Mouse (Mus musculus) cerebellum, adult 9-11 months (tissue): Measurements from ENCODE around the gene Glis1.
A peak's percentile ranks its signal among the peaks of the same experiment; 100 is the strongest.

Experiments used
- DNase-seq: peaks from one replicate; pipeline ENCODE4 v3.0.0; 2022

Gene Glis1

DNA sequence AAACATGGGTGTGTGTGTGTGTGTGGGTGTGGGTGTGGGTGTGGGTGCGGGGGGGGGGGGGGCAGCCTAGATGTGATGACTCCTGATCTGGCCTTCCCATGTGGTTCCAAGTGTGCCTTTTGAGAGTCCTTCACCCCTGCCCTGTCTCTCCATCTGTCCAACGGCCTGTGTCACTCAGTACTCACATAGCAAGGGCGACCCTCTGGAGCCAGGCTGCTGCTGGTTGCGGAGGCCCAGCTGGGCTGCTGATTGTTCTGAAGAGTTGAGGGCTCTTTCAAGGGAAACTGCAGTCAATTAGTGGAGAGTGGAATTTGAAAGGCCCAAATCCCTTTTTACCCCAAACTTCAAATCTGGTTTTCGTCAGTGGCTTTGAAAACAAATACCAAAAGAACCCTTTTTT lies 86.4 kb downstream of the Glis1 start:
- DNase-seq: no peak

DNA sequence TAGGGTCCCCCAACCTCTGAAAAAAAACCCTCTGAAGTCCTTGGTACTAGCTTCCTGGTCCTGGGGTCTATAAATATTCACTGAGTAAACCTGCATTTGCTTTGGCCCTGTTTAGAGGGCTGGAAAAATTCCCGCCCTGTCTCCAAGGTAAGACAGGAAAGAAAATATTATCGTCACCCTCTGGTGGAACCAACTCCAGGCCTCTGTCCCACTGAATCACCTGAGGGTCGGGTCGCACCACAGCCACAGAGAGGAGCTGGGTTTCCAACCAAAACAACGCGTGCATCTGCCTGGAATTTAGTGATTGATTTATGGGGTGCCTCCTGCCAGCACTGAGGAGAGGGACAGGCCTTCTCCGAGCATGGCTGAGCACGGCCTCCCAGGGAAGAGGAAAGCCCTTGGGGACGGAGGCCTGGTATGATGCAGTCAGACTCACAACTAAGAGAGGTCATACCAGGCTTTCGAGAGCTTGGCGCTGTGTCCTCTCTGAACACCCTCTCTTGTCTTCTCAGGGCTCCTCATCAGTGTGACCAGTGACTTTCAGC lies 89.3 kb downstream of the Glis1 start:
- no peak for DNase-seq

DNA sequence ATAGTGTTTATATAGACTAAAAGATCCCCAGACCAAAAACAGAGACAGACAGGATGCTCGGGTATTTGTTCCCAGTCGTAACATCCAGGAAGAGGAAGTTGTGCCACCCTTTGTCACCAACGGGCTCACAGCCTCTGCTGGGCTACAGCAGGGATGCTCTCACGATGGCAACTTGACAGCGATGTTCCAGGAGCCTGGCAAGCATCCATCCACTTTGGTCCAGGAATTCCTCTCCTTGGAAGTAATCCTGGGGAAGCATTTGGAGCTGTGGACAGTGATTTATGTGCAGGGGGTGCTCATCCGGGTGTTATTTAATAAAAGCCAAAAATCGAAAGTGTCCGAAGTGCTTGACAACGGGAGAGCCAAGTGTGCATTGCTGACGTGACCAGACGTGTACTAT lies 100.7 kb downstream of the Glis1 start:
- DNase-seq: peak; percentile 21

DNA sequence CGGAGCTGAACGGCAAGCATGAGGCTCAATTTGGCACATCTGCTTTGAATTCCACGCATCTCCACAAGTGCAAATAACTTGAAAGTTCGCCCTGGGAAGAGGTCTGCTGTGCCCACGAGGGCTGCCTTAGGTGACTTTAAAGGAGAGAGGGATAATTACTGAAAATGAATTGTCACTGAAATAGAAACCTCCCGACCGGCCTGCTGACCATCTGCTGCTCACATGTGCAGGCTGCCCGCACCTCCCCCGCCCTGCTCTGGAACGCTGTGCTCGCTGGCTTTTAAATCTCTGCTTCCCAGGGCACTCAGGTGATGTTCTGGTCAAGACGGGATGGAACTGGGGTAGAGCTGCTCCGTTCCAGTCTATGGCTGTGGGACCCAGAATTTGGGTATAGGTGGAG lies 103.7 kb downstream of the Glis1 start:
- DNase-seq: peak; percentile 40

DNA sequence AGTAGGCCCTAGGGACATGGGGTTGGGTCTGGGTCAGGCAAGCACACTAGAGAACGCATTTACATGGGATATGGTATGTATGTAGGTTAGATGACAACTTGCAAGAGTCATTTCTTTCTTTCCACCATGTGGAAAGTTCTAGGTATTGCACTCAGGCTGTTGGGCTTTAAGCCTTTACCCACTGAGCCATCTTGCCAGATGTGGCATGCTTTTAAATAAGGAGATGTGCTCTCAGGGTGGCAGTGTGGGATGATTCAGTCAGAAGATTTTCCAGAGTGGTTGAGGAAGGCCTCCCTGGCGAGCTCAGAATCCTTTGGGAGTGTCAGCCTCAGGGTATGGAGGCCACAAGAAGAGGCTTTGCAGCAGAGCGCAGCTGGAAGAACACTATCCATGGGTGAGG lies 104.2 kb downstream of the Glis1 start:
- DNase-seq: no peak

DNA sequence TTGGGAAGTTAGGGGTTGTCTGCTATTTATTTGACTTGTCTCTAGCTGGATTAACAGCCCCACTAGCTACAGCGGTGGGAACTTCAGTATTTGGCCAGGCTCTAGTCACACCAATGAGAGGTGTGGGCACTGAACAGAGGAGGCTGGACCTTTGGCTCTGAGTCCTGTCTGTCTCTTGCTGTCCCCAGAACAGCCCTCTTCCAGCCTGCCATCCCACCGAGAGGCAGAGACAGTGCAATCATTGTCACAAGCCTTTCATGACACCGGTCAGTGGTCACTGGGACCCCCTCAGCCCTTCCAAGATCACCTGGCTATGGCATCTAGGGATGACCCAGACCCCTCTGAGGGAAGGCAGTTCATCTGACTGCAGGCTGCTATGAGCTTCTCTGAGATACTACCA lies 104.6 kb downstream of the Glis1 start:
- no peak for DNase-seq

DNA sequence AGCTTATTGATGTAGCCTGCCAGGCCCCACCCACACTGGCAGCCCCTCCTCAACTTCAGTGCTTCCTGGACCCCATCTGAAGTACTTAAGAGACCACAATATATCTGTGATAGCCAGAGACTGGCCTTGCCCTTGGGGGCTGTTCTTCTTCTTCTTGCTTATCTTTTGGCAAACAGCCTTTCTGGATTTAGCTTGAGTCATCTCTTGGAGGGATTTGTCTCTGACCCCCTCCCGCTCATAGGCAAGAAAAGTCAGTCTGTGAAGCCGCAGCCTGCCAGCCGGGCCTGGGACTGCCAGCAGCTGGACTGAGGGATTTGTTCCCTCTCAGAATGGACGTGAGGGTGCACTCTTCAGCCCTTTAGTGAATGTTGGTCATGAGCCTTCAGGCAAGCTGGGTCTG lies 107.4 kb downstream of the Glis1 start:
- no peak for DNase-seq

DNA sequence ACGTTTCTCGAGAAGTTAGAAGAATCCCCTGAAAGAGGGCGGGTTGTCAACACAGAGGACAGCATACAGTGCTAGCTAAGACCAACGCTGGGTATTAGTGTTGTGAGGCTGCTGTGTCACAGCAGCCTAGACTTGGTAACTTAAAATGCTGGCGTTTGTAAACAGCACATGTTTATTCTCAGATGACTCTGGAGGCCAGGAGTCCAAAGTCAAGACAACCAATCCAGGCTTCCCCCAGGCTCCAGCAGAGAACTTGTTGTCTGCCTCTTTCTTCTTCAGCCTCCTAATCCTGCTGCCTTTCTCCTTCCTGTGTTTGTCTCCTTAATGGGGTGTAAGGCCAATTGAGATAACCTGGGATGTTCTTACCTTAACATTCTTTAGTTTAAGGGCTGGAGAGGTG lies 110.5 kb downstream of the Glis1 start:
- DNase-seq: no peak

DNA sequence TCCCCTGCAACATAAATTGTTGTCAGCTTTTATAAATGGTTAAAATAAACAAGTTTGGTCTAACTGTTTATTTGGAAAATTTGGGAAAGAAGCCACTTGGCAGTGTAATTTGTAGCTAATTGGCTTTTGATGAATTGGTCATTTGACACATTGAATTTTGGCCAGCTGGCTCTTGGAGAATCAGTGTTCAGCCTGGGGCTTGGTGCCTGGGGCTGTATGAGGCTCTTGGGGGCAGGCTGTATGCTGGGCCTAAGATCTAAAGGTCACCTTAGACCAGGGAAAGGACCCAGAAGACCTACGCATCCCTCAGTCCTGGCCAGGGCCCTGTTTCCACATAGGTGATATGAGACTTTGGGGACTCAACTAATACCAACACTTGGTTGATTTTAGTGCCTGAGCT lies 111.3 kb downstream of the Glis1 start:
- no peak for DNase-seq

DNA sequence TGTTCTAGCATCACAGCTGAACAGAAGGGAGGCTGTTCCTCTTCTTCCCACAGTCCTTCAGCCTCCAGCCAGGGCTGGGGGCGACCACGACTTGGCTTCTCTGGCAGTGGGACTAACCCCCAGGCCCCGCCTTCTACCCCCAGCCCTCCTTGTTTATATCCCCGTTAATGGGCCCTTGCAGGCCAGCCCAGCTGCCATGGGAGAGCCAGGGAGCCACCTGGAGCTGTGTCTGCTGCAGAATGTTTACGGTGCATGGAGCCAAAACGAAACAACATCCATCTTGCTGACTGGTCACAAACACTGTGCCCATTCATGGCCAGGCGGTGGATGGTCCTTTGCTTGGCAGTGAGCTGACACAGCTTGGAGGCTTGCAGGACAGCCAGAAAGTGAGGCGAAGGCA lies 112.1 kb downstream of the Glis1 start:
- no peak for DNase-seq

DNA sequence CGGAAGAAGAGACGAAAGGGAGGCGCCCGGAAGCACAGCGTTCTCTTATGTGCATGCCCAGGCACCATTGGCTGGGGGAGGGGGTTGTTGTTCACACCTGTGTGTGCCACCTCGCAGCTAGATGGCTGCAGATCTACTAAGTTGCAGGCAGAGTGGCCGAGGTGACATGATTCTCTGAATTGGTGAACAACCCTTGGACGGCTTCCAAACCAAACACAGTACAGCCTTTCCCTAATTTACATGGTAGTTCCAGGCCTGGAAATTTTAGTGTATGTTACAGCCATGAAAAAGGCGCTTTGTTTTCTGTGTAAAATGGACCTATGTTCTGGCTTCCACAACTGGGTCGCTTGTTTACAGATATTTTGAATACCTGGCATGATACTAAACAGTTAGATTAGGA lies 115.7 kb downstream of the Glis1 start:
- DNase-seq: no peak

DNA sequence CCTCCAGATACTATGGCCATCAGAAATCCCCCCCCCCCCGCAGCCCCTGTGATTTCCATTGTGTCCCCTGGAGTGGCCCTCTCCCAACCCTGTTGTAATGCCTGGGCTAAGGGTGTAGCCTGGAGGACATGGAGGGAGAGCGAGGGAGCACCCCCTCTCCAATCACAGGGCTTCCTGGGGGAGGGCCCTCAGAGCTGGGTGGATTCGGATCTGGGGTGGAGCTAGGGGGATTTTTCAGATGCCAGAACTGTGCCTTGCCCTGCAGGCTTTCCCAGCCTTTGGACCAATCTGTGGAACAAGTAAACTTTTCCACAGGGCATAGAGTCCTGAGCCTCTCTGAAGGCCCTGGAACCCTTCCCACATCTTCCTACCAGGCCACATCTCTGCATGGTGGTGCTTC lies 116.2 kb downstream of the Glis1 start:
- DNase-seq: no peak

DNA sequence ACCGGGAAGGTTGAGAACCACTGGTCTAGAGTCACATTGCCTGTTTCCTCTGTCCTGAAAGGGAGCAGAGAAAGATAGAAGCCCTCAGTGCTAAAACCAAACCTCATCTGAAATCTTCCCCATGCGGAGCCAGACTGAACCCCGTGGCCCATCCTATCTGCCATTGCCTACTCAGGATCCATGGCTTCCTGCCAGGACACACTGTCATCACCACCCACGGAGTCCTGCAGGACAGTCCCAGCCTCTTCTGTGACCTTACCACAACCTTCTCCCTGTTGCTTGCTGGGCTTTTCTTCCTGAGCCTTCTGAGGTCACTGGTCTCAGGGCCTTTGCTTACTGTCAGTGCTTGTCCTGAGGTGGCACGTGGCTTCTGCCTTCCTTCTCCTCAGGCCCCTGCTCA lies 118.3 kb downstream of the Glis1 start:
- no peak for DNase-seq

DNA sequence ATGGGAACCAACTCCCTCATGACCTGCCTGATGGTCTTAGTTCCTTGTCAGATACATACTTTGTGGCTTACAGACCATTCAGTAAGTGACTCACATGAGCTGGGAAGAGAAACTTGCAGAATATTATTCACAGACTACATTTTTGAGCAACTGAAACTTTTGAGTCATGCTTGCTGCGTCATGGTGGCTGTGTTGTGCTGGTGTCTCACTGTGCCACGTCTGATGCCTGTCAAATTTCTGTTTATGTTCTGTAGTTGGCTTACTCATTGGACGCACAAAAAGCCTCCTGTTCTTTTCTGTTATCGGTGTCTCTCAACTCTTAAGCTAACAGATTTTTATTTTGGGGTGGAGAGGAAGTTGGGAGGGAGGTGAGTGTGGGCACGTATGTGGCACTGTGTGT lies 119.4 kb downstream of the Glis1 start:
- no peak for DNase-seq

DNA sequence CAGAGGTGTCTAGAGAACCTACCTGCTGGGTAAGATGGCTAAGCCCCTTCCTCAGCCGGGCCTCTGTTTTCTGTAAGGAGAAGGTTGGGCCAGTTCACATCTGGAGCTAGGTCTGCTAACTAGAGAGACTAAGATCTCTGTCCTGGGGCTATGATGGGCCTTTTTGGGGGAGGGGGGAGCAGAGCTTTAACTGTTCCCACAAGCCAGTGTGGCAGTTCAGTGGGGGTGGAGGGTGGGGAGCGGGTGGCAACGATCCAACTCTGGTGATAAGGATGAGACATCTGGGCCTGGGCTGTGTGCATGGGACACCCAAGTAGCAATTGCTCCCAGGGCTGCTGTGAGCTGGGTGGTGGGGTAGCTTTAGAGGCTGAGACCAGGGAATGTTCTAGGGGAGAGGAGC lies 124.4 kb downstream of the Glis1 start:
- no peak for DNase-seq

DNA sequence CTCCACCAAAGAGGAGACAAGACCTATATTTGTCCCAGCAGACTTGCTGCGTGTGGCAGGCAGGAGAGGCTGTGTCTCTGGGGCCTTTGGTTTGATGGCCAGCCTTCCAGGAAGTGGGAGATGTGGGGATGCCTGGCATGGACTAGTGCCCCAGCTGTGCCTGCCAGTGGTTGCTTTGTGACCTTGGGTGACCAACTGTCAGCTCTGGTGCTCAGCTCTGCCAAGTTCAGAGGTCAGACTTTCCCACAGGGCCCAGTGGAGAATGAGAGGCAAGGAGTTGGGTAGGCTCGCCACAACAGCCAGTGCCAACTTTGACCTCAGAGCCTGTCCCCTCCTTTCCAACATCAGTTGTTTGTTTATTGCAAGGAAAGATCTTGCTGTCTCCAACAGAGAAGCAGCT lies 126.7 kb downstream of the Glis1 start:
- DNase-seq: no peak

DNA sequence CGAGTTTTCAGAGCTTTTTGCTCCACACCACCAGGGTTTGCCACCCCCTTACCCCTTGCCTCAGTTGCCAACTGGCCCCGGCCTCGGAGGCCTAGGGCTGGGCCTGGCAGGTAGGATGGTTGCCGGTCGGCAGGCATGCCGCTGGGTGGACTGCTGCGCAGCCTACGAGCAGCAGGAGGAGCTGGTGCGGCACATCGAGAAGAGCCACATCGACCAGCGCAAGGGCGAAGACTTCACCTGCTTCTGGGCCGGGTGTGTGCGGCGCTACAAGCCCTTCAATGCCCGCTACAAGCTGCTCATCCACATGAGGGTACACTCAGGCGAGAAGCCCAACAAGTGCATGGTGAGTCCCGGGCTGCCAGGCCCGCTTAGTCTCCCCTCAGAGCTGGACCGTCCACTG lies 133.8 kb downstream of the Glis1 start:
- no peak for DNase-seq

DNA sequence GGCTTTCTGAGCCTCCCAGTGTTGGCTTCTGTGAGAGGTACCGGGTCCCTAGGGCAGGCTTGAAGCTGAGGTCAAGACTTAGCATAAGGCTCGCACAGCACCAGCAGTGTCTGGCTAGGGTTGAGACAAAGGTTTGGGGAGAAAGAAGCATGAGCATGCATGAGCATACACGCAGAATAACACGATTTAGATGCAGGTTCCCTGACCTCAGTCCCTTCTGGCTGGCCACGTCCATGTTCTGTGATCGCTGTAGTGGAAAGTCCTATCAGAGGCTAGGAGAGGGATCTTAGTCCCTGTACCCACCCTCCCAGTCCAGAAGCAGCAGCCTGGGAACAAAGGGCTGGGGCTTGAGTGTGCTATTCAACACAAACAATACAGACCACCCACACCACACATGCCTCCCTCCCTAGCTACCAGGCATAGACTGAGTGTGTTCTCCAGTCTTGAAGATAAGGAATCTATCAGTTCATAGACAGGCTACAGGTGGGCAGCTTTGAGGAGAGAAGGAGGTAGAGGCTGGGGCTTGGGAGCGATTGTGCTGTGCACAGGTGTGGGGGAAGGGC lies 134.6 kb downstream of the Glis1 start:
- no peak for DNase-seq

DNA sequence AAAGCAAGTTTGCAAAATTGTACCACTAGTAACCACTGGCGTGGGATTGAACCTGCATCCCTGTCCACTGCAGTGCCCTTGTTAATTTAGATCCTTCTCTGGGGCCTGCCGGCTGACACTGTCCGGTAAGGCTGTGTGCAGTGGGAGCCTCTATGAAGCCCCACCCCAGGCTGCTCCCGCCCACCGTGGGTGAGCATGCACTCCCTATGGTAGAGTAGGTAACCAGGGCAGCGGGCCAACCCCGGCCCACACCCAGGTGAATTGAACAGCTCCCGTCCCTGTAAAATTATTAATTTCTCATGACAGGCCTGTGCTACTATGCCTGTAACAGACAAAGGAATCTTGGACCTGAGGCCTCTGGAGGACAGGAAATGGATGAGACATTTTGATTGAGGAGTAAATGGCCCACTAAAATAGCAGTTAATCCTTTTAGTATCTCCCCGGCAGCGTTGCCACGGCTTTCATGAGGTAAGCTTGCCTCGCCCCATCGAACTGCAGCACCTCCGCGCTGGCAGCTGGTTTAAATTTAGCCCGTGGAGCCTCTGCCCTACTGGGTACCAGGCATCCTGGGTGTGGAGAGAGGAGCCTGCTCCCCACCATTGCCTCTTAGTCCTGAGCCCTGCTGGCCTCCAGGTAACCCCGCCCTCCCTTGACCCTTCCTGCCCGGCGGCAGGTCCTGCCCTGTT lies 136.1 kb downstream of the Glis1 start:
- no peak for DNase-seq

DNA sequence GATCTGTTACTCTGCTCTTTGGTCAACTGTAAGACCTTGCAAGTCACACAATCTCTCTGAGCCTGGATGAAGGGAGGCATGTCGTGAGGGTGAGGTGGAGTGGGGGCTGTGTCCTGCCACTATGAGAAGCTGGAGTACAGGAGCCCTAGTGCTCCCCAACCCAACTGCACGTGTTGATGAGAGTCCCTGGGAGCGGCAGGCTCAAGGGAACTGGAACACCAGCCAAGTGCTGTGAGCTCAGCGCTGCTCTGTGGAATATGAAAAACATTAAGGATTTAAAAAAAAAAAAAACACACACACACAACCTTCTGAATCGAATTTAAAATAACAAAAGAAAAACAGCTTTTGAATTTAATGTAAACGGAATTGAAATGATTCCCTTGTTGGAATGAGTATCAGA lies 141.4 kb downstream of the Glis1 start:
- DNase-seq: no peak

DNA sequence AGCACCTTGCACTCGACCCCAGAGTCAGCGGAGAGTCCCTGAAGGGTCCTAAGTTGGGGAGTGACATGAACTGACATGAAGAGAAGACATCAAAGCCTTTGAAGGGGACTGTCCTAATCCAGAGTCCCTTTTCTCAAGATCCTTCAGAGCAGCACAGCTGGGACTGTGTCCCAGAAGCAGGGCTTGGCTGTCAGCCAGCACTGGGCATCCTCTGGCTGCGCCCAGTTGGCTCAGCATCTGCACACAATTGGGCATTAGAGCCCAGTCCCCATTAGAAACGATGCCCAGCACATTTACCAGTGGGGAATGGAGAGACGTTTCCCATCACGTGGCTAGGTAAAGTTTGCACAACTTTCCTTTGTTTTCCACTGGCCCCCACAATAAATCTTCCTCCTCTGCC lies 142.4 kb downstream of the Glis1 start:
- DNase-seq: peak; percentile 10

DNA sequence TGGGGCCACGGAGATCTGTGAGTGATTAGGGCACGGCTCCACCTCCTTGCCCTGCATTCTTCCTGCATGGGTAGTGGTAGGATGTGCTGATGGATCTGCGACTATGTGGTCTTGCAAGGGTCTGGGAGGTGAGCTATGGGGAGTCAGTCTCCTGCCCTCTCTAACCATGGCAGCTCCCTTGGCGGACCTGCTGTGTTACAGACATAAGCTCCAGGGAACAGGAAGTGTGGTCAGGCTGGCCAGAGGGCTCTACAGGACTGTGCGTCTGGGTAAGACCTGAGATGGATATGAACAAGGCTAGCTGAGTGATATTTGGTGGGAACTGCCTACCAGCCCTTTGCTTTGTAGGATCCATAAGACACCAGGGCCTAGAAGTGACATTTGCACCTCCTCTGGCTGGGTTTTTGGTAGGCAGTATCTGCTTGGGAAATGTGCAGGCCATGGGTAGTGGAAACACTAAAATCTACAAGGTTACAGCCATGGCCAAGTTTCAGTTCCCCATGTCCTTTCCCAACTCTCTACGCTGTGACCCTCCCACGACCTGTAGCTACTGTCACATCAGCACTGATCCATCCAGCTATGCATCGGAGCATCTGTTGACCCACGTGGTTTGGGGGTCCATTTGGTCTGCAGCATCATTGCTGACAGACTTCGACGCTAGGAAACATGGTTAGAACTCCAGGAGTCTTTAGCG lies 142.9 kb downstream of the Glis1 start:
- no peak for DNase-seq

DNA sequence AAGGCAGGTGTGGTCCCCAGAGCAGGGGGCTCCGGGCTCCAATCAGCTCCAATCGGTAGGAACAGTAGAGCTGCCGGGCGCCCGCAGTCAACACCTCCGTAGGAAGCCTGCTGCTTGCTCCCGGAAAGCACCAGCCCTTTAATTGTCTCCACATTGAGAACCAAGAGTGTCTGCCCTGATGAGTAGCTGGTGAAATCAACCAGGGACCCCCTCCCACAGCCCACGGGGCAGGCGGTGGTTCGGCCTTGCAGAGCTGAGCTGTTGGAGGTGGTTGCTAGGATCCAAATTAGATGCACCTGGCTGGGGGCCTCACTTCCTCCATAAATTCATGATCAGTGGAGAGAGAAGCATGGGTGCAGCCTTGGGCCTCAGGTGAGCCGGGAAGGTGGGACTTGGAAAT lies 146.5 kb downstream of the Glis1 start:
- no peak for DNase-seq

DNA sequence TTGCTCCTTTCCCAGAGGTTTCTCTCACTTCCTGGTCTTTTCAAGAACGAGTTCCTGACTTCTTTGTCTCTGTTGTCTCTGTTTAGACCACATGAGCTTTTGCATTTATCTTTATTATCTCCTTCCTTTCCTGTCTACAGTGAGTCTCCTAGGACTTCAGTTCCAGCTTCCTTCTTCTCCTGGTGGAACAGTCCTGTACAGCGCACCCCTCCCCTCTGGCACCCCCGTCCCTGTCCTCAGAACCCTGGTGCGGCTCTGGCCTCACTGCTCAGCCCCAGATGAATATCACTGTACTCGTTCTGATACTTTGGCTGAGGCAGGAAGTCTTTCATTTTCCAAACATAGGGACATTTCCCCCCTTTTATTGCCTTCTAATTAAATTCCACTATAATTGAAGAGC lies 152.0 kb downstream of the Glis1 start:
- DNase-seq: no peak

DNA sequence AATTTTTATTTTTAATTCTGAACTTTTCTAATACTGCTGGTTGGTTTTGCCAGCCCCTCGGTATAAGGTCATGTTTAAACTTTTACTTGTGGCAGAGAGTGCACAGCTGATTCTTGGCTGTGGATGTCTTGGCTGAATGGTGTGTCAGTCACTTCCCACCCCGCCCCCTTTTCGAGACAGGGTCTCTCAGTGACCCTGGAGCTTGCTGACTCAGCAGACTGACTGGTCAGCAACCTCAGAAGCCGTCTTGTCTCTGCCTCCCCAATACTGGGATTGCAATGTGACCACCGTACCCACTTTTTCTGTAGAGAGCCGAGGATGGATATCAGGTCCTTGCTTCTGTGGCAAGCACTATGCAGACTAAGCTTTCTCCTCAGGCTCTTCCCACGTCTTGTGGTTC lies 154.2 kb downstream of the Glis1 start:
- DNase-seq: no peak
